In the genomic region with DNA sequence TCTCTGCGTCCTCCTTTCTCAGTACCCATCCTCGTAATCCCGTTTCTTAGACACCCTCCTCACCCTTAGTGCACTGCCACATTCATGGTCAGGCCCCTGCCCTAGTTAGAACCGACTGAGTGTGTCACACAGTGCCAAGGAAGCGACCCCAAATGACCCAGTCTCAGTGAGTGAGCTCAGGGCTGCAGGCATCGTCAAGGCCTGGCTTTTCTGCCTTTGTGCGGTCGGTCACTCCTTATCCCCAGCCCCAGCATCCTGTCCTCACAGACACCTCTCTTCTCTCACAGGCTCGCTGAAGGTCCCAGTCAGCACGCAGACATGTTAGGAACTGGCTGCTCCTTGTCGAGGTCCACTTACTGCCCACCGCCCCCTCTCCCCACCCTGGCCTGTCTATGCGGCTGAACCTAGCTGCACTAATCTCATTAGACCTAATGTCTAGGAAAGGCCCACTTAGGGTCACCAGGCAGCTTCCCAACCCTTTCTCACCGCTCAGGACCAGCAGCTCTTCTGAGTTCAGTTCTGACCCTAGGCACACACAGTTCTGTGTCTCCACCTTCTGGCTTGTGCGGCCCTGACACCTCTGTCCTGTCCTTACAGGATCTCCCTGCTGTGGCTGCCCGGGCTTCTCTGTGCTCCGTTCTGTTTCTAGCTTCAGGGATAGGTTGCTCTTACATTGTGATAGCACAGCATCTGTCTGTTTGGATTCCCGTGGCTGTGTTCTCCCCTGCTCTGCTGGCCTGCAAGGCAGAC, we compare ENCODE assay signal across 16 mouse cellular contexts. TPM values are rescaled to one million over a fixed set of nuclear protein-coding genes. Genes with fewer than 3 reads are reported as not detected.
DNase-seq lines count a peak whose midpoint lies in the region; ATAC-seq and TF ChIP-seq lines count a peak whose summit lies in the region.
"Had no signal": no experiment of that assay in that cellular context is flagged by ENCODE, and none has a peak within 500 bp of the region (broad histone marks: within the 10 kb centered on the region; RNA-seq: fewer than 3 reads in every experiment).

No protein-coding gene starts in this region.

- intact Hi-C loops in gastrocnemius, adult 2 months (cut with DNase I): no loop called here

- WGBS in forebrain, embryonic 10.5 days: 61% methylated on average over 18 of the region's 18 CpGs
- 66% methylated on average over 18 of the region's 18 CpGs for WGBS in forebrain, embryonic 13.5 days

- POLR2A ChIA-PET in Patski (lab: Charles Lee): interaction anchor here (0.6 to 1.9 kb wide), 2 partner anchors 10 to 63 kb away, joined by 3 to 4 read pairs; no protein-coding TSS in a partner anchor

- peak overlapping the region; percentile 74 for H3K27ac ChIP-seq in forebrain, embryonic 10.5 days
- no peak overlapping the region for H3K27ac ChIP-seq in forebrain, embryonic 13.5 days
- H3K27ac ChIP-seq in gastrocnemius, adult 2 months: no peak overlapping the region
- H3K27ac ChIP-seq: liver, embryonic 13.5 days; midbrain, embryonic 12.5 days had no signal

- no peak overlapping the region for H3K4me3 ChIP-seq in forebrain, embryonic 10.5 days
- H3K4me3 ChIP-seq in forebrain, embryonic 13.5 days: no peak overlapping the region
- no peak overlapping the region for H3K4me3 ChIP-seq in gastrocnemius, adult 2 months
- H3K4me3 ChIP-seq: liver, embryonic 13.5 days; midbrain, embryonic 12.5 days had no signal

- no peaks in the 10 kb centered on the region for H3K9me3 ChIP-seq in forebrain, embryonic 10.5 days
- H3K9me3 ChIP-seq in forebrain, embryonic 13.5 days (replicated peaks): no peaks in the 10 kb centered on the region
- H3K9me3 ChIP-seq: liver, embryonic 13.5 days; midbrain, embryonic 12.5 days had no signal

- H3K36me3 ChIP-seq in forebrain, embryonic 10.5 days (replicated peaks): no peaks in the 10 kb centered on the region
- no peaks in the 10 kb centered on the region for H3K36me3 ChIP-seq in forebrain, embryonic 13.5 days (ENCODE audit: poor library complexity, severe bottlenecking)
- H3K36me3 ChIP-seq: liver, embryonic 13.5 days; midbrain, embryonic 12.5 days had no signal

- TF ChIP-seq CTCF in Patski (IDR thresholded peaks at IDR 0.05): no peak
- no peak for TF ChIP-seq CTCF in gastrocnemius, adult 2 months (IDR thresholded peaks at IDR 0.05)

- no peak for ATAC-seq in forebrain, embryonic 13.5 days
- ATAC-seq in Patski: peak; percentile 49
- ATAC-seq: CD4-positive, CD25-positive, alpha-beta regulatory T cell, adult 4 months had no signal

- in situ Hi-C loops in Patski (cut with MboI; ENCODE audit: low pct_unique_long_range_greater_than_20kb): no loop called here

- no peak overlapping the region for H3K4me2 ChIP-seq in forebrain, embryonic 13.5 days
- H3K4me2 ChIP-seq: liver, embryonic 13.5 days; midbrain, embryonic 12.5 days had no signal

- H3K27me3 ChIP-seq in forebrain, embryonic 10.5 days (ENCODE audit: poor library complexity, severe bottlenecking): 0 out of 2 replicates have a peak, but pooled peaks cover 4% of the 10 kb centered on the region
- H3K27me3 ChIP-seq in forebrain, embryonic 13.5 days: no peaks in the 10 kb centered on the region
- no peaks in the 10 kb centered on the region for H3K27me3 ChIP-seq in Patski

- H3K9ac ChIP-seq in forebrain, embryonic 13.5 days: no peak overlapping the region
- H3K9ac ChIP-seq: liver, embryonic 13.5 days; midbrain, embryonic 12.5 days had no signal

- CTCF ChIA-PET in Patski (lab: Charles Lee): interaction anchor here (0.6 to 3.2 kb wide), 8 partner anchors 10 to 186 kb away, joined by 3 to 23 read pairs (median 8); no protein-coding TSS in a partner anchor

- H3K4me1 ChIP-seq in forebrain, embryonic 10.5 days: peaks cover 27% of the 10 kb centered on the region
- H3K4me1 ChIP-seq in forebrain, embryonic 13.5 days: no peaks in the 10 kb centered on the region

- no peak for DNase-seq in forebrain, embryonic 10.5 days (ENCODE audit: extremely low spot score, low spot score)
- DNase-seq in 416B (ENCODE audit: low read depth) (peak; percentile 5), Patski (ENCODE audit: low read depth, low spot score) (no peak)
- peak; percentile 39 to 56 for DNase-seq in kidney, postnatal 36 days
- DNase-seq in right cerebral cortex, adult 2 months (ENCODE audit: low spot score in 2 of 2): no peak
- DNase-seq in gastrocnemius, adult 2 months: no peak
- DNase-seq in cerebellum, adult 9-11 months: no peak
- DNase-seq: cerebellum, adult 11-12 months; gastrocnemius, postnatal 10 days; liver, embryonic 13.5 days; lung, postnatal 14 days; right cerebral cortex, adult 18-20 months; thymus, adult 2 months had no signal

RNA-seq across cellular contexts. Expression of gene Glis1, which starts 18.1 kb away (rescaled TPM):
- polyA plus RNA-seq in forebrain, embryonic 10.5 days (2016; fragmentation: Nextera tagmentation; extraction: Ambion mirVana): 2.7 and 2.9 TPM in 2 replicates
- polyA plus RNA-seq in forebrain, embryonic 13.5 days (2015; fragmentation: Nextera tagmentation; extraction: Ambion mirVana): 0.75 and 0.84 TPM in 2 replicates
- polyA plus RNA-seq in Patski (2021): 1.1 TPM
- total RNA-seq in gastrocnemius, adult 2 months (2021): under 1 TPM; 0.15 to 0.20 TPM
- polyA plus RNA-seq: CD4-positive, CD25-positive, alpha-beta regulatory T cell, adult 4 months had no signal

Comparison
In these comparisons a context has a peak if more than half of its experiments do, and no peak if none do; other contexts are left out.
1. DNase-seq: peak in 416B (single experiment) and kidney, postnatal 36 days (2 of 2); none in forebrain, embryonic 10.5 days (single experiment), Patski (single experiment), right cerebral cortex, adult 2 months (0 of 2), gastrocnemius, adult 2 months (single experiment) and cerebellum, adult 9-11 months (single experiment).